Mouse (Mus musculus) cerebellum, postnatal 36 days (tissue): ENCODE measurements around the gene Ube2s.

Source experiments
- DNase-seq, 2 experiments: peaks; one replicate each; pipeline ENCODE4 v3.0.0; 2021 to 2022; ENCODE audit warnings: mixed read lengths in 2 of 2

Ube2s gene

DNA sequence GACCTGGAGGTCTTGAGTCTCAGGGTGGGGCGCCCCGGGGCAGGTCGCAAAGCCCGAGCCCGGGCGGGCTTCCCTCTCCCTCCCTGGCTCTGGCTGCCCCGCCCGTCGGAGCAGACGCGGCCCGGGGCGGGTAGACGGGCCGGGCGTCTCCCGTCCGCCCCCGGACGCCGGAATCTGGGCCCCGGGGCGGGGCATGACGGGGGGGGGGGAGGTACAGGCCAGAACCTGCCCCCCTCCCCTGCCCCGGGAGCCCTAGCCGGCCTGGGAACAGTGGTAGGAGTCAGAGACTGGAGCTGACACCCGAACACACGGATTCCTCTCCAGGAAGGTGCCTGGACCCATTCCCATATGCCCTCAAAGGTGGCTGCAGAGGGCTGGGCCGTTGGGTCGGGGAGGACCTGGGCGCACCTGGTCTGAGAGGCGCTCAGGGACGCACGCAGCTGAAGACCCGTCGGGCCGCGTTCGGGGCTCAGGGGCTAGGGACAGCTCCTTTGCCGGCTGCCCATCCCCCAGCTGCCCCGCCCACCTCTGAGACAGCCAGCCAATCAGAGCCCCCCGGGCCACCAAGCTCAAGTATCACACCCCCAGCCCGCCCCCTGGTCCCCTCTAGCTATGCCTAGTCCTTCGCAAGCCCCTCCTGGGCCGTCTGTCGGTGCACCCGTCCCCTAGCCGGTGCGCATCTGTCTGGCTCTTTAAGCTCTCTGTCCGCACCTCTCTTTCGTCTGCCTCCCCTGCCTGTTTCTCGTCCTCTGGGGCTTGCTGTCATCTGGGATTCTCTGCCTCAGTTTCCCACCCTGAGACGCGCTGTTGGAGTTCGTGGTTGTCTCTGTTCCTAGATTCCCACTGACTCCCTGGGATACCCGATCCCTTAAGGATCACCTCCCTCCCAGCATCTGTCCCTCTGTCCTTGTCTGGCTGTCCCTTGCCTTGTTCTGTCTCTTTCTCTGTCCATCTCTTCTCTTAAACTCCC lies 35.2 kb downstream of the Ube2s start:
- DNase-seq = no peak

DNA sequence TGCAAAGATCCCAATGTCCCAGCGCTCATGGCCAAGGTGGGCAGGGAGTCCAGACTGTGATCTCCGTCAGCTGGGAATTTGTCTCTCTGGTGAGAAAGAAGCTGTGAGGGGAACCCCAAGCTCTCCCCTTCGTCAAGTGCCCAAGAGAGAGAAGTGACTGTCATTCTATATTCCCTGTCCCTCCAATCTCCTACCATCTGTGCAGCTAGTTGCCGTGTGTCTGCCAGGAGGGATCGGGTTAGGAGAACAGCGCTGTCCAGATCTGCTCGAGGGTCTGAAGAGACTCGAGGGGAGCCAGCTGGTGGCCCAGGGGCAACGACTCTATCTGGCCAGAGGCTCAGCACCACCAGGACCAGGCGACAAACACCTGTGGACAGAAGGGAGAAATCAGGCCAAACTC lies 36.3 kb downstream of the Ube2s start:
- DNase-seq = no peak

DNA sequence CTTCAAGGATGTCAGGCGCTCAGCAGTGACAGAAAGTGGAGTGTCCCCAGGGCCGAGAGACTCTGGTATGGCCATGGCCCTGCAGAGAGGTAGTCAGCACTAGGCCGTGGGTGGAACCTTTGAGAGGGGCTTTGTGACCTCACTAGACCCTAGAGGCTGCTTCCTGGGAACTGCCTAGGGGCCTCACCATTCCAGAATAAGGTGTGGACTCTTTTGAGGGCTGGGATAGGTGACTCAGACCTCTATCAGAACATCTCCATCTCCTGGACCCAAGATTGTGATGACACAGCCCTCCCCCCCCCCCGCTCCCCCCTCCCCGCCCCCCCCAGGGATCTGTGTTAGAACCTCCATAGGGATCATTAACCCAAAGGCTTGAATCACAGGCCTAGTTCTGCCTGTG lies 41.2 kb downstream of the Ube2s start, which contains the start of gene Fam71e2:
Gene Fam71e2, minus strand, starts transcription at position 101 of the 400 bp plus-strand sequence.
- DNase-seq = no peak

DNA sequence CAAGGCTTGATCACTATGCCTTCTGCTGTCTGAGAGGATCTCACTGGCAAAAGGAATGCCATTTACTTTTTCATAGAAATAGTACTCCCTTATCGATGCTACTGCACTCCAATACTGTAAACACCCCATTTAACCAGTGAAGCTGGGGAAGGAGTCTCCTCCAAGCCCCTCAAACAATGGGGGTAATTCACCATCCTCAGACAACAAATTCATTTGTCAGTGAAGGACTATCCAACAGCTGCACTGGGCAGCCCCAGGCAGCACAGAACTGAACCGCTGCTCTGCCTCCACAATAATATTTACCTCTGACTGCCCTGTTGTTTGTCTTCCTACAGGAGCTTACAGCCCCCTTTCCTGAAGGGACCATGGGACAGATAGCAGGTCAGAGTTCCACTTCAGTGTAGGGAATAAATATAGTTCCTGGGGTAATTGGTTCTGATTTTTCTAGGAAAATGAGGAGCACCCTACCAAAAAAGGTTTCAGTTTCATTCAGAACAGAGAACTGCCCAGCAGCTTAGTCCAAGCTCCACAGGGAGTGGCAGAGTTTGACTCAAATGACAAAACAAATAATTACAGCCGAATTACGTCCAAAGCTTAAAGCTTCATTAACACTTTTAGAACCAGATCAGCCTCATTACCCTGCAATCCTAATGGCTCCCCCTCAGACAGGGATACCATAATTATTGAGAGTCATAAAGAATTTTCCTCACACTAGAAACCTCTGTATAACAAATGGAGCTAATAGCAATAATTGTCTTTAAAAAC lies 47.3 kb downstream of the Ube2s start:
- no peak for DNase-seq

DNA sequence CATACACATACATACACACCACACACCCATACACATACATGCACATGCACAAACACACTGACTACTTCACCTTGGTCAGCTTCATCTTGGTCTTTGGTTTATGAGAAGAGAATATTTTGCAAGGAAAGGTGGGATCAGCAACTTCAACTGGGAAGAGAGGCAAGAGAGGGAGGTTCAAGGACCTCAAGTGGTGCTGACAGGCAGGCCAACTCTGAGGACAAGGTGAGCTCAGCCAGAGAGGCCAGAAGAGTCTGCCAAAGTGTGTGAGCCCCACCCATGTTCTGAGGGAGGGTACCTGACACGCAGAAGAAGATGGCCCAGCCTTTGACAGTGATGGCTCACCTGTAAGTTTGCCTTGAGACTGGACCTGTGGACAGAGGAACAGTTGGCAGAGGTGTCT lies 52.7 kb downstream of the Ube2s start:
- no peak for DNase-seq

DNA sequence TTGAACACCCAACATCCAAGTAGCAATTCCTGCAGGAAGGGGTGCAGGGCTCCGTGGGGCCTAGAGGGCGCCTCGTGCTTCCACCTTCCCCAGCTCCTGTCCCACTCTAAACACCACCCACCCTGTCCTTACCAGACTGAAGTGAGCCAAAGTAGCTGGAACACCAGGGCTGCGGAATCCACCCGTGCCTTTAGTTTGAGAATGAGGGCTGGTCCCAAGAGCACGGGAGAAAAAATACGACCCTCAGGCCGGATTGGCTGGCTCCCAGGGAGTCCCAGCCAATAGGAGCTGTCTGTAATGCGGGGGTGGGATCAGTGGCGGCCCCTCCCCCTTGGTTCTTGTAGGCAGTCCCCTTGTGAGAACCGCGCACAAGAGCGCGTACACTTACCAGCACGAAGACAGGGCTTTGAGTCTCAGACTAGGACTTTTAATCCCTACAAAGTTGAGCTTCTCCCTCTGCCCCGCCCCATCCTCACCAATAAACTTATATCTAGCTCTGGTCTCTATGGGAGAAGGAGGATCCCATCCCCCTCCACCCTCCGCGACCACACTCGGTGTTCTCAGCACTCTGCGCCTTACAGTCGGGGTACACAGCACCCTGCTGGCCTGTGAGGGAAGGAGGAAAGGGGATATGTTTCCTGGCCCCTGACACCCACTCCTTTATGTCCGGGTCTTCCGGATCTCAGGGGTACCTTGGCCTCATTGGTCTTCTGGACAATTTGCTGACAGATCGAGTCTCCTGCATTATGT lies 59.4 kb downstream of the Ube2s start, which contains the start of gene Cox6b2:
Gene Cox6b2, minus strand, starts transcription at position 274 of the 750 bp plus-strand sequence.
- DNase-seq = peak; percentile 28 to 38

DNA sequence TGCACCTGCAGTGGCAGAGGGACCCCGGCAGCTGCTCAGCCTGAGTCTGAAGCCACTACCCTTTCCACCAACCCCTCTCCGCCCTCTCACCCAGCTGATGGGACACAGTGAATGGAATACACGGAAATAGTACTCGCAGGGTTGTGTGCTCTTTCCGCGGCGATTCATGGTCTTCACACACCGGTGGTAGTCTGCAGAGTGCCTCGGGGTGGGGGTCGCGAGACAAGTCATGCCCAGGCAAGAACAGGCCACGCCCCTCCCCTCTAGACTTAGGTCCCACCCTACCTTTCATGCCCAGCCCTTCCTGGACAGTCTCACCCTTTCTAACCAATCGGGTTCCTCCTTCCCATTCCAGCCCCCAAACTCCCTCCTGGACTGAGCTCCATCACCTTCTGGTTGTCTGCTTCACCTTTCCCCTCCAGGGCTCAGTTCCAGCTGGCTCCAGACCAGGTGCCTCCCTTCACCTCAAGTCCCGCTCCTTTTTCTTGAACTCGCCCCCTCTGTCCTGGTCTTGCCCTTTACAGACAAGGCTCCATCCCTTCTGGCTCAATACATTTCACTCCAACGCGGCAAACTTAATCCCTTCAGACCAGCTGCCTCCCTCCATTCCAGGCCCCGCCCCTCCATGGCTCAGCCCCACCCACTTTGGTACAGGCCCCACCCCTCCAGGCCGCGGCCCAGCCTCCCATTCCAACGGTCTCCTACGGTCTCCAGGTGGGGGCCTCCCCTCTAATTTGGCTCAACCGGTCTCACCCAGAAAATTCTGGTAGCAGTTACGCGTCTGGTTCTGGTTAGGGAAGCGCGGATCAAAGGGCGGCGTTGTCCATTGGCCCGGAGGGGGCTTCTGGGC lies 60.2 kb downstream of the Ube2s start:
- peak in 1 of 2 experiments; percentile 16 for DNase-seq

DNA sequence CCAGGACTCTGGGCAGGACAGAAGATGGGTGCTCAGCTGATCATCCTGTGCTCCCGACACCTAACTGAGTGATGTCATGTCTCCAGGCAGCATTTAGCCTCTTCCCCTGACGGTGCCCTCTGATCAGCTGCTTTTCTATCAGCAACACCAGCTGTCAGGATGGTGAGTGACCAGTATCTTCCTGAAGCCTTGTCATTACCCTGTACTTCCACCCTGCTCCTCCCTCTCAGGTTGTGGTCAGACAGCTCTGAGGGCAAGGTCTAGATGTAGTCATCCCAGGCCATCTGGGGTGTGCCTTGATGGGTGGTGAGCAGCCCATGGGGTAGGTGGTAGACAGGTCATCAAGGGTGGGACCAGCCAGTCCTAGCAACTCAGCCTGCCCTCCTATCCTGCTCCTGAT lies 63.2 kb downstream of the Ube2s start:
- DNase-seq = no peak

DNA sequence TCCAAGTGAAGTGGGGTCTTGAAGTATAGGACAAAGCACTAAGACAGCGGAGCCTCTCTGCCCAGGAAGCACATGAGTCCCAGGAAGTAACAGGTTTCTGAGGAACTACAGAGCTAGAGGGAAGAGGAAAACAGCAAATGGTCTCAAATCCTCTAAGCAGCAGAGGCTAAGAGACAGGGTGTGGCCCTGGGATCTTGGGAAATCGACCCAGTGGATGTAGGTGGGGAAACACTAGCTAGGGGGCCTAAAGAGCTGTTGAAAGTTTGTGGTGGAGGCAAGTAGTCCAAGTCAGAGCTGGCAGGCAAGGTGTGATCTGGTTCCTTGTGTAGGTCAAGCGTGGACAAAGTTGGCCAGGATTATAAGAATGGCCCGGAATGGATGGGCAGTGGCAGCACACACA lies 64.1 kb downstream of the Ube2s start:
- DNase-seq = no peak

DNA sequence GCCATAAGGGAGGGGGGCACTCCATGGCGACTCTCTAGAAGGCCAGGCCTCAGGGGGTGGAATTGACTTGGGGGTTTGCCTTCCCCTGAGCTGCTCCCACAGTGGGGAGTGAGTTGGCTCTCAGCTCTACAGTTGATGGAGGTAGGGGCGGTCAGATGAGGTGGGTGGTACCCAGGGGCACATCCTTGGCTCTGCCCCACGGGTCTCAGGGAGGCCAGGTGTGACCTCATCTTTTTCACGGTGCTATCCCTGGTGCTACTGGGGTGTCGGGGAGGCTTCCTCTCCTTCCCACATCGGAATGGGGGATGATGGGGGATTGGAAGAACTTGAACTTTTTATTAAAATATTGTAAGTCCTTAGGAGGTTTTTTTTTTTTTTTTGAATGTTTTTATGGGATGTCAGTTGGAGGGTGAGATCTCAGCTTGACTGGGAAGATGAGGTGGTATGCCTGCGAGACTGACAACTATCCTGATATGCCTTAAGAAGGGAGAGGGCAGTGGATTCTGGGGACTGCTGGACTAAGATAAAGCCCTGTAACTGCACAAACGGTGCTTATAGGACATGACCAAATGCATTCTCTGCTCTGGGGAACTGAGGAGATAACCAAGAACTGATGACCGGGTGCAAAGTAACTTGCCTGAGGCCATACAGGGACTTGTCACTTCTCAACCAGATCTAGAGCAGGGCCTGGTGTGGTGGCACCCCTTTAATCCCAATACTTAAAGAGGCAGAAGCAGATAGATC lies 65.1 kb downstream of the Ube2s start:
- DNase-seq = no peak

DNA sequence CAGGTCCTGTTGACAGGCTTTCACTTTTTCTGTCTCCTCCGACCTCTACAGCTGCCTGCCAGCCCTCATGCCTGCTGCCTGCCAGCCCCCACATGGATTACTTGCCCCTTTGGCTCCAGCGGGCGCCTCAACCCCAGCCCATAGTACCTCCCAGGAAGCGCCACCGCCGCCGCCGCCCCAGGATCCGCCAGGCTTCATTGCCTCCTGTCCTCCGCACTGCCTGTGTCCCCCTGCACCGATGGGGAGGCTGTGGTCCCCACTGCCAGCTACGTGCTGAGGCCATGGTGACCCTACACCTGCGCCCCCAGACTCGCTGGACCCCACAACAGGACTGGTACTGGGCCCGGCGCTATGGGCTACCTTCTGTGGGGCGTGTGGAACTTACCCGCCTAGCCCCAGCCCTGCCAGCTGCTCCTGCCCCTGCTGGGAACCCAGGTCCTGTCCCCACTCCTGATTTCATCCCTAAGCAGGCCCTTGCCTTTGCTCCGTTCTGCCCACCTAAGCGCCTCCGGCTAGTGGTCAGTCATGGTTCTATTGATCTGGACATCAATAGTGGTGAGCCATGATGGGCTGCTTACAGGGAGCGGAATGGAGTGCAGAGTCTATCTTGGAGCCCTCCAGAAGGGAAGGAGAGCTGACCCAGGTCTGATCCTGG lies 65.9 kb downstream of the Ube2s start:
- no peak for DNase-seq

DNA sequence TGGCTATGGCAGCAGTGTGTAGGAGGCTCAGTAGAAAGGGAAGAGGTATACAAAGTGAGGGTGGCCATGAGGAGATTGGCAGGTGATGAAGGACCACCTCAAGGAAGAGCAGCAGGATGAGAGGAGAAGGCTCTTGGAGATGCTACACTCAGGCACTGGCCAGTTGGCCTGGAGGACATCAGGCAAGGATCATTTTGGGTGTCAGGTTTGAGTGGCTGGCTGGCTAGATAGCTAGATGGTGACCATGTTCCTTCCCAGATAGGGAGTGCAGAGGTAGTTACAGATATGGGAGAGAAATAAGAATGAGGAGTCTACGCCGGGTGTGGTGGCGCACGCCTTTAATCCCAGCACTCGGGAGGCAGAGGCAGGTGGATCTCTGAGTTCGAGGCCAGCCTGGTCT lies 67.5 kb downstream of the Ube2s start:
- no peak for DNase-seq
